ENCODE assay signal across 8 mouse cellular contexts in the genomic region with DNA sequence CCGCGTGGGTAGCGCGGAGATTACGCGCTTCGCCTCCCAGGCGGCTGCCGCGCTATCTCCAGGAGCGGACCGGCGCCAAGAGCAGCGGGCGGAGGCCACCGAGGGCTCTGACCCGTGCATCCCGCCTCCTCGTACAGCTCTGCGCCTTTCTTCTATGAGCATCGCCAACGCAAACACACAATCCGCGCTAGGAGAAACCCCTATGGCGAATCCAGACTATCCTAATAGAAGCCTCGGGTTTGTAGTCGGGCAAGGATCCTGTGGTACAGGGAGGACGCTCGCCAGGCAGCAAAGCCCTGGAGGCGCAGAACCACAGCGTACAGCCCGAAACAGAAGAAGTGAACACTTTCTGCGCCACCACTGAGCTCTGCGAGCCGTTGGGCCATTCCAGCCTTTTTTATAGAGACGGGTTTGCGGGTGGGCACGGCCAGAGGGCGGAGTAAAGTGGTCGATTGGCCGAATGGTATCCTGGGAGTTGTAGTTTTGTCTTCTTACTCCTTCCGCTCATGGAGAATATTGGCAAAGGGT.
DNase-seq lines count a peak whose midpoint lies in the region; ATAC-seq and TF ChIP-seq lines count a peak whose summit lies in the region.

No protein-coding gene starts in this region.

- H3K4me3 ChIP-seq in MEL (ENCODE audit: control insufficient read depth in 1 of 2, insufficient read depth in 1 of 2, low read depth in 2 of 2, low read length in 2 of 2), result peak overlapping the region; percentile 63 to 89
- H3K4me3 ChIP-seq in hindbrain, embryonic 11.5 days (ENCODE audit: low read depth, low read length), result peak overlapping the region; percentile 74
- H3K4me3 ChIP-seq in lung, embryonic 15.5 days, result peak overlapping the region; percentile 55

- no peak for TF ChIP-seq EP300 in MEL (IDR thresholded peaks at IDR 0.05; ENCODE audit: low read depth in 1 of 2, low read length in 2 of 2)

- H3K79me2 ChIP-seq in MEL (ENCODE audit: control insufficient read depth, insufficient read depth, low read length, poor library complexity), result no peaks in the 10 kb centered on the region

- no peak for TF ChIP-seq RAD21 in MEL (IDR thresholded peaks at IDR 0.05; ENCODE audit: low read depth, low read length)

- no peaks in the 10 kb centered on the region for H3K27me3 ChIP-seq in MEL (ENCODE audit: control insufficient read depth in 1 of 2, insufficient read depth in 2 of 2, low read length in 2 of 2)
- H3K27me3 ChIP-seq in hindbrain, embryonic 11.5 days (ENCODE audit: control insufficient read depth, insufficient read depth, low read length), result no peaks in the 10 kb centered on the region; the same call in 1 of the 2 replicates
- H3K27me3 ChIP-seq in lung, embryonic 15.5 days, result no peaks in the 10 kb centered on the region

- peaks cover 0 to 2% of the 10 kb centered on the region in 2 experiments; a peak in 2 of 4 replicates for H3K36me3 ChIP-seq in MEL (ENCODE audit: control insufficient read depth in 1 of 2, insufficient read depth in 2 of 2, low read length in 2 of 2)
- H3K36me3 ChIP-seq in hindbrain, embryonic 11.5 days (ENCODE audit: control insufficient read depth, insufficient read depth, low read length), result no peaks in the 10 kb centered on the region
- no peaks in the 10 kb centered on the region for H3K36me3 ChIP-seq in lung, embryonic 15.5 days

- TF ChIP-seq POLR2A in MEL (IDR thresholded peaks at IDR 0.05; ENCODE audit: control insufficient read depth in 1 of 2, insufficient read depth in 1 of 2, low read depth in 1 of 2, low read length in 2 of 2, poor library complexity in 1 of 2), result peak; percentile 47 to 87; a peak in 3 of 4 replicates

- peak overlapping the region; percentile 60 for H3K9ac ChIP-seq in MEL (ENCODE audit: control insufficient read depth, low read depth, low read length, poor library complexity, severe bottlenecking)
- peak overlapping the region; percentile 79 for H3K9ac ChIP-seq in hindbrain, embryonic 11.5 days (ENCODE audit: low read depth, low read length)
- H3K9ac ChIP-seq in lung, embryonic 15.5 days, result peak overlapping the region; percentile 65

- H3K9me3 ChIP-seq in MEL (replicated peaks; ENCODE audit: insufficient read depth, low read length), result no peaks in the 10 kb centered on the region
- H3K9me3 ChIP-seq in hindbrain, embryonic 11.5 days (ENCODE audit: control insufficient read depth, low read length), result no peaks in the 10 kb centered on the region
- no peaks in the 10 kb centered on the region for H3K9me3 ChIP-seq in lung, embryonic 15.5 days

- TF ChIP-seq CTCF in MEL (IDR thresholded peaks at IDR 0.05 in 2 of 3, conservative IDR thresholded peaks at IDR 0.05 in 1 of 3; ENCODE audit: control insufficient read depth in 1 of 3, insufficient read depth in 1 of 3, low read depth in 2 of 3, low read length in 3 of 3, poor library complexity in 1 of 3, severe bottlenecking in 1 of 3), result no peak

- H3K4me2 ChIP-seq in hindbrain, embryonic 11.5 days (replicated peaks; ENCODE audit: low read depth, low read length), result peak overlapping the region; percentile 89
- peak overlapping the region; percentile 92 for H3K4me2 ChIP-seq in lung, embryonic 15.5 days

- WGBS in hindbrain, embryonic 11.5 days, result under 1% methylated on average over 42 of the region's 42 CpGs
- WGBS in lung, embryonic 15.5 days, result under 1% methylated on average over 42 of the region's 42 CpGs

- 0 out of 2 replicates have a peak overlapping the region, but pooled peaks have one; percentile 2 for H3K27ac ChIP-seq in MEL (ENCODE audit: control insufficient read depth, low read depth, low read length)
- H3K27ac ChIP-seq in hindbrain, embryonic 11.5 days (ENCODE audit: low read depth, low read length), result peak overlapping the region; percentile 75
- H3K27ac ChIP-seq in lung, embryonic 15.5 days, result peak overlapping the region; percentile 77

- peak; percentile 85 for DNase-seq in MEL (ENCODE audit: low read depth, low spot score)
- DNase-seq in cerebellum, adult 8-10 months, result peak; percentile 89
- DNase-seq in frontal cortex, adult 2 months (ENCODE audit: extremely low spot score in 1 of 2, low spot score in 1 of 2), result peak; percentile 85 to 96
- peak; percentile 91 for DNase-seq in hindbrain, embryonic 11.5 days (ENCODE audit: low spot score)
- peak; percentile 92 for DNase-seq in layer of hippocampus, adult 9-11 months
- peak; percentile 82 for DNase-seq in ovary, adult 18-20 months (ENCODE audit: low spot score)
- DNase-seq in thymus, postnatal 14 days, result peak; percentile 35

- peak; percentile 89 for ATAC-seq in hindbrain, embryonic 11.5 days (ENCODE audit: low FRiP score)
- peak; percentile 92 for ATAC-seq in lung, embryonic 15.5 days (ENCODE audit: borderline replicate concordance, extremely low read depth, low FRiP score, low TSS enrichment)

- peaks cover 0 to 5% of the 10 kb centered on the region in 2 experiments; a peak in 3 of 4 replicates for H3K4me1 ChIP-seq in MEL (ENCODE audit: control insufficient read depth in 1 of 2, insufficient read depth in 2 of 2, low read length in 2 of 2)
- no peaks in the 10 kb centered on the region for H3K4me1 ChIP-seq in hindbrain, embryonic 11.5 days (replicated peaks; ENCODE audit: control insufficient read depth, insufficient read depth, low read length)
- peaks cover 13% of the 10 kb centered on the region for H3K4me1 ChIP-seq in lung, embryonic 15.5 days

TF ChIP-seq in MEL, 35 proteins besides CTCF, POLR2A, EP300 and RAD21:
- TF ChIP-seq MYB (IDR thresholded peaks at IDR 0.05; ENCODE audit: low read depth, low read length), result peak; percentile 34; the same call in 1 of the 2 replicates
- no peak for TF ChIP-seq NRF1 (IDR thresholded peaks at IDR 0.05; ENCODE audit: insufficient read depth, low read depth, low read length, poor library complexity, severe bottlenecking)
- TF ChIP-seq USF2 (IDR thresholded peaks at IDR 0.05; ENCODE audit: borderline replicate concordance in 1 of 2, insufficient read depth in 1 of 2, low read depth in 1 of 2, low read length in 2 of 2), result no peak
- peak; percentile 96 for TF ChIP-seq HCFC1 (IDR thresholded peaks at IDR 0.05; ENCODE audit: low read depth, low read length)
- no peak for TF ChIP-seq MAFK (IDR thresholded peaks at IDR 0.05; ENCODE audit: borderline replicate concordance, low read depth, low read length)
- TF ChIP-seq ELF1 (IDR thresholded peaks at IDR 0.05; ENCODE audit: low read depth, low read length), result peak; percentile 73
- no peak for TF ChIP-seq CHD1 (IDR thresholded peaks at IDR 0.05; ENCODE audit: low read depth, low read length)
- peak; percentile 65 for TF ChIP-seq KAT2A (conservative IDR thresholded peaks at IDR 0.05; ENCODE audit: low read depth, low read length)
- 0 out of 2 replicates have a peak, but pooled peaks have one; percentile 44 for TF ChIP-seq ZMIZ1 (IDR thresholded peaks at IDR 0.05; ENCODE audit: low read depth, low read length)
- no peak for TF ChIP-seq USF1 (IDR thresholded peaks at IDR 0.05; ENCODE audit: low read depth, low read length)
- peak; percentile 38; the same call in 1 of the 2 replicates for TF ChIP-seq SIN3A (IDR thresholded peaks at IDR 0.05; ENCODE audit: low read length)
- peak; percentile 73 for TF ChIP-seq NELFE (IDR thresholded peaks at IDR 0.05; ENCODE audit: low read depth, low read length)
- TF ChIP-seq MXI1 (IDR thresholded peaks at IDR 0.05; ENCODE audit: low read depth, low read length), result peak; percentile 17; the same call in 1 of the 2 replicates
- TF ChIP-seq TBP (IDR thresholded peaks at IDR 0.05; ENCODE audit: low read depth, low read length), result peak; percentile 95

Comparison
In these comparisons a context has a peak if more than half of its experiments do, and no peak if none do; other contexts are left out.
1. Peak in every context shown above with its lines: DNase-seq, ATAC-seq, H3K4me3 ChIP-seq and H3K27ac ChIP-seq.
2. DNase-seq: peak in every context shown above with its lines; median percentile 92 in layer of hippocampus, adult 9-11 months; 91 in hindbrain, embryonic 11.5 days; 90 in frontal cortex, adult 2 months; 89 in cerebellum, adult 8-10 months; 85 in MEL; 82 in ovary, adult 18-20 months; 35 in thymus, postnatal 14 days.
3. H3K27ac ChIP-seq: peak in every context shown above with its lines; median percentile 77 in lung, embryonic 15.5 days; 75 in hindbrain, embryonic 11.5 days; 2 in MEL.